Mouse (Mus musculus): ENCODE measurements around the gene Fam198a. TPM values are rescaled to one million over a fixed set of nuclear protein-coding genes. Genes with fewer than 3 reads are reported as not detected.
A peak's percentile ranks its signal among the peaks of the same experiment; 100 is the strongest.

The Fam198a gene
- polyA plus RNA-seq, 1 experiment from 2014 or later = 4.7 TPM

DNA sequence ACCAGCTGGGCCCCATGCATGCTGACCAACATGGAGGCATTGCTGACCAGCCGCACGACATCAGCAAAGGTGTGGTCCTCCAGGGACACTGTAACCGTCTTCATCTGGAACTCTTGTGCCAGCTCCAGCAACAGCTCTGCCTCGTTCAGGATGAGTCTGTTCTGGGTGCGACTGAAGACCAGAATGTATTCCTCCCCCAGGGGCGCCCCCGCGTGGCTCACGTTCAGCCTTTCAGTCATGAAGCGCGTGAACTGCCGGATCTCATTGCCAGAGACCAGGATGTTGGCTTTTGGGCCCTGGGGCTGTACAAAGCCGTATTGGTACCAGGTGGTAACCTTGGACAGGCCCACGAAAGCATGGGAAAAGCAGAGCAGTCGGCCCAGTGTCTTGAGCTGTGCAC is 31.9 kb downstream of the Fam198a start:
- Histone ChIP-seq H3K27ac (replicated peaks) (no peak overlapping the region), H3K9ac (no peak overlapping the region), H3K36me3 (peaks cover 11% of the 10 kb centered on the region; the same call in 1 of the 2 replicates), H3K4me1 (0 out of 2 replicates have a peak, but pooled peaks cover 3% of the 10 kb centered on the region), H3K4me2 (replicated peaks) (no peak overlapping the region), H3K27me3 (no peaks in the 10 kb centered on the region), H3K9me3 (replicated peaks) (no peaks in the 10 kb centered on the region), H3K4me3 (replicated peaks) (no peak overlapping the region)
- ATAC-seq (ENCODE audit: insufficient number of reproducible peaks, low FRiP score, low TSS enrichment, low read depth) = no peak
- WGBS = 88% methylated on average over 15 of the region's 15 CpGs

DNA sequence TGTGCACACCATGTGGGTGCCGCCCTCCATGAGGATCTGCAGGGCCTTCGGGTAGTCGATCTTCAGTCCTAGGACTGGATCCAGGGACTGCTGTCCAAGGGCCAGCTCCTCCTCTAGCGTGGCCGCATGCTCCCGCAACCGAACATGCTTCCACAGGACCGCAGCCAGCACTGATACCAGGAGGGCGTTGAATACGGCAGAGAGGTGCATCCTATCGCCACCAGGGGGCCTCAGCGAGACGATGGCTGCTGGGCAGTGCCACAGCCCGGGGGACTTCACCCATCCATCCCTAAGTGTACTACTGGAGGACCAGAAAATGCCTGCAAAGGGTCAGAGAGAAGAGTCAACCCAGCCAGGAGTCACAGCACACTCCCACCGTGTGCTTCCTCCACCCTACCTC is 32.7 kb downstream of the Fam198a start:
- WGBS = 57% methylated on average over 15 of the region's 15 CpGs
- no peaks in the 10 kb centered on the region for H3K9me3 ChIP-seq (replicated peaks)
- no peak overlapping the region for H3K4me2 ChIP-seq (replicated peaks)
- no peak overlapping the region for H3K27ac ChIP-seq (replicated peaks)
- no peak overlapping the region for H3K9ac ChIP-seq
- no peaks in the 10 kb centered on the region for H3K27me3 ChIP-seq
- no peak overlapping the region for H3K4me3 ChIP-seq (replicated peaks)
- ATAC-seq (ENCODE audit: insufficient number of reproducible peaks, low FRiP score, low TSS enrichment, low read depth) = no peak
- peaks cover 11% of the 10 kb centered on the region; the same call in 1 of the 2 replicates for H3K36me3 ChIP-seq
- H3K4me1 ChIP-seq = 0 out of 2 replicates have a peak, but pooled peaks cover 3% of the 10 kb centered on the region

DNA sequence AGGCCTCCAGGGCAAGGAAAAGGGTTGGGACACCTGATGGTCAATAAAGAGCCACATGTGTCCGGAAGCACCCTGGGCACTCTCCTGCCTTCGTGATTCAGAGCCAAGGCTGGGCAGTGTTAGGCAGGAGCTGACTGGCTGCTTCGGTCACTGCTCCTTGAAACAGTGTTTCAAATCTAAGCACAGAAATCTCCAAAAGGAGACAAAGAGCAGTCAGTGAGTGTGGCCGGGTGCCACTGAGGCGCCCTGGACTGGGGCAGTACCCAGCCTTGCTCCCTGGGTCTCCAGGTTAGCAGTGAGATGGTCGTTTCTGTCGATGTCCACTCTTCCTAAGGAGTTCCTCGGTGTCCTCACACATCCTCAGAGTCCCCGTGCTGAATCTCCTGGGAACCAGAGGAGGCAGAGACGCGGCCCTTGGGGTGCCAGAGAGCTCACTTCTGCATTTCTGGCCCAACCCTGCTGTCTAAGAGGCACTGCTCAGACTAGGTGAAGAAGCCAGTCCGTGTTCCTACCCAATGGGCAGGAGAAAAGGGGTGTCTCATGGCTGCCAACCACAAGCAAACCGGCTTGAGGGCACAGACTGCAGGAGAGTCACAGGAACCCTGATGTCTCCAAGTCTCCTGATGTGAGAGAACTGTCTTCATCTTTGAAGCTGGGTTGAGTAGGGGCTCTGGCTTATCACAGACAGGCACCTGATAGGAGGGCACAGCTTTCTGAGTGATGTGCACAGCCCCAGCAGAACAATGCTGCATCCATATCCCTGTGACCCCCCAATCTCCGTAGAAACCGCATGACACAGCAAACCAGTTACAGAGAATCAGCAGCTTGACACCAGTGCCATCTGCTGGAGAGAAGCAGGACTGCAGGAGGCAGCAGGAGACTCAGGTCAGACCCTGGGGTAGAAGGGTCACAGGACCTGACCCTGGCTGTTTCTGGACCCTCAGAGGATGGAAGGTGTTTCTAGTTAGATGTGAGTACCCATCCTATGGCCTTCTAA is 34.0 kb downstream of the Fam198a start:
- Histone ChIP-seq H3K9ac (no peak overlapping the region), H3K4me1 (0 out of 2 replicates have a peak, but pooled peaks cover 3% of the 10 kb centered on the region), H3K27me3 (no peaks in the 10 kb centered on the region), H3K4me2 (replicated peaks) (no peak overlapping the region), H3K9me3 (replicated peaks) (no peaks in the 10 kb centered on the region), H3K36me3 (peaks cover 11% of the 10 kb centered on the region; the same call in 1 of the 2 replicates), H3K4me3 (replicated peaks) (no peak overlapping the region), H3K27ac (replicated peaks) (no peak overlapping the region)
- ATAC-seq (ENCODE audit: insufficient number of reproducible peaks, low FRiP score, low TSS enrichment, low read depth) = no peak
- WGBS = 73% methylated on average over 15 of the region's 15 CpGs

DNA sequence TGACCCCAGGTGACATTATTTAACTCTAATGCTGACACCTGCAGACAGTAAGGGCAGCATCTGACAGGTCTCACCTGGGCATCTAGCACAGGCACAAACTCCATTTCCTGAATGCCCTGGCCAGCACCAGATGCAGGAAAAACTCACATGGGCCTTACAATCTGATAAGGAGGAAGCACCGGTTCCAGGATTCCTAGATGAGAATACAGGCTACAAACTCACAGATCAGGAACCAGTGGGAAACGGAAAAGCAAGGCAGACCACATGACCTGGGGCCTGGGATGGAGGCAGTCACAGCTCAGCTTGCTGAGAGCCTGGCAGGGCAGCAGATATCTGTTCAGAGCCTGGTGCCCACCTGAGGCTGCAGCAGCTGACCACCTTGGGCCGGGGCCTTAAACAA is 38.1 kb downstream of the Fam198a start:
- H3K27me3 ChIP-seq = no peaks in the 10 kb centered on the region
- H3K4me1 ChIP-seq = 0 out of 2 replicates have a peak, but pooled peaks cover 7% of the 10 kb centered on the region
- no peak overlapping the region for H3K9ac ChIP-seq
- no peaks in the 10 kb centered on the region for H3K36me3 ChIP-seq
- H3K4me2 ChIP-seq (replicated peaks) = no peak overlapping the region
- no peak overlapping the region for H3K27ac ChIP-seq (replicated peaks)
- no peak overlapping the region for H3K4me3 ChIP-seq (replicated peaks)
- no peaks in the 10 kb centered on the region for H3K9me3 ChIP-seq (replicated peaks)
- WGBS = 77% methylated on average over 3 of the region's 3 CpGs
- ATAC-seq (ENCODE audit: insufficient number of reproducible peaks, low FRiP score, low TSS enrichment, low read depth) = no peak

DNA sequence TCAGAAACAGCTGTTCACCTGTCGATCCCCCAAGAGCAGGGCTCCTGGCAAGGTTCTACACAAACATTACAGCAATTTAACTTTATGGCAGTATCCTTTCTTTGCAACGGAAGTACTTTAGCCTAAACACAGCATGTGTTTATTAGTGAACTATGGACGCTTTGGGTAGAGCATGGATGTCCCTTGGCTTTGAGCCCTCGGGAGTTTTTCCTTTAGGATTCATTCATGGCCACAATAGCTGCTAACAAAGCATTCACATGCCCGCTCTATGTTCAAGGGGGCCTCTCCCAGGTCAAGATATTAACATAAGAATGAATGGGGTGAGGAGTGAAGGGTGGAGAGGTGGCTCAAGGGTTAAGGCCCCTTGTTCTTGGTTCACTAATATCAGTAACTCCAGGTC is 38.7 kb downstream of the Fam198a start:
- H3K4me2 ChIP-seq (replicated peaks) = no peak overlapping the region
- H3K9ac ChIP-seq = no peak overlapping the region
- no peaks in the 10 kb centered on the region for H3K27me3 ChIP-seq
- no peaks in the 10 kb centered on the region for H3K9me3 ChIP-seq (replicated peaks)
- H3K36me3 ChIP-seq = no peaks in the 10 kb centered on the region
- WGBS = 69% methylated on average over 5 of the region's 5 CpGs
- no peak overlapping the region for H3K27ac ChIP-seq (replicated peaks)
- ATAC-seq (ENCODE audit: insufficient number of reproducible peaks, low FRiP score, low TSS enrichment, low read depth) = no peak
- H3K4me3 ChIP-seq (replicated peaks) = no peak overlapping the region
- peaks cover 13% of the 10 kb centered on the region; the same call in 1 of the 2 replicates for H3K4me1 ChIP-seq

DNA sequence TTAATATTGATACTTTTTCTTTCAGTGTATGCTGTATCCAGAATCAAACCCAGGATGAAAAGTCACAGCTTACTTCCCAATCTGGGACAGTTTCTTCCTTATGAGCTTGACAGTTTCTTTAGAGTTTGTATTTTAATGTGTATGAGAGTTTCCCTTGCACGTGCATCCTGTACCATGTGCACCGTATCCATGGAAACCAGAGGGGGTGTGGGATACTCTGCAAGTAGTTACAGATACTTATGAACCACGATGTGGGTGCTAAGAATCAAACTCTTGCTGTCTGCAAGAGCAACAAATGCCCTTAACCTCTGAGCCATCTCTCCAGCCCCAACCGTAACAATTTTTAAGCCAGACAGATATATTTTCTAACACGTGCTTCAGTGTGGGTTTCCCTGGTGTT is 40.3 kb downstream of the Fam198a start:
- ATAC-seq (ENCODE audit: insufficient number of reproducible peaks, low FRiP score, low TSS enrichment, low read depth) = no peak
- Histone ChIP-seq H3K9me3 (replicated peaks) (no peaks in the 10 kb centered on the region), H3K27me3 (no peaks in the 10 kb centered on the region), H3K27ac (replicated peaks) (no peak overlapping the region), H3K4me2 (replicated peaks) (no peak overlapping the region), H3K36me3 (no peaks in the 10 kb centered on the region), H3K4me3 (replicated peaks) (no peak overlapping the region), H3K9ac (no peak overlapping the region), H3K4me1 (peaks cover 21% of the 10 kb centered on the region)
- 64% methylated on average over 5 of the region's 5 CpGs for WGBS

DNA sequence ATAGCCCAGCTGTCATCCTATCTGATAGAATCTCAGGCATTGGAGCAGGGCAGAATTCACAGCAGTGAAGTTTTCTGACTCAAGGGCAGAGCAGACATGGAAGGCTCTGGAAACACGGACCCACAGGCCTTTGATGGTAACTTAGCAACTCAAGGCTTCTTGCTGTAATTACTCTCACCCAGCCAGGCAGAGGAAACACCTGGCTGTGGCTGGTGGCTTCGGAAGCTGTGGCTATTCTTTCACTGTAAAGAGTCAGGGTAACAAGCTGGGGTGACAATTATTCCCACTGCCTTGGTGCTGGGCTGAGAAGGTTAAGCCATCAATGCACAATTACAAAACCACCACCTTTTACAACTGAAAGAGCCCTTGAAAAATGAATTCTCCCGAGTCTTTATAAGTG is 42.3 kb downstream of the Fam198a start:
- Histone ChIP-seq H3K4me2 (replicated peaks) (no peak overlapping the region), H3K9me3 (replicated peaks) (no peaks in the 10 kb centered on the region), H3K4me3 (replicated peaks) (no peak overlapping the region), H3K27ac (replicated peaks) (no peak overlapping the region), H3K27me3 (no peaks in the 10 kb centered on the region), H3K9ac (no peak overlapping the region), H3K36me3 (no peaks in the 10 kb centered on the region), H3K4me1 (peaks cover 21% of the 10 kb centered on the region)
- ATAC-seq (ENCODE audit: insufficient number of reproducible peaks, low FRiP score, low TSS enrichment, low read depth) = no peak
- WGBS = 67% methylated on average over 3 of the region's 3 CpGs

DNA sequence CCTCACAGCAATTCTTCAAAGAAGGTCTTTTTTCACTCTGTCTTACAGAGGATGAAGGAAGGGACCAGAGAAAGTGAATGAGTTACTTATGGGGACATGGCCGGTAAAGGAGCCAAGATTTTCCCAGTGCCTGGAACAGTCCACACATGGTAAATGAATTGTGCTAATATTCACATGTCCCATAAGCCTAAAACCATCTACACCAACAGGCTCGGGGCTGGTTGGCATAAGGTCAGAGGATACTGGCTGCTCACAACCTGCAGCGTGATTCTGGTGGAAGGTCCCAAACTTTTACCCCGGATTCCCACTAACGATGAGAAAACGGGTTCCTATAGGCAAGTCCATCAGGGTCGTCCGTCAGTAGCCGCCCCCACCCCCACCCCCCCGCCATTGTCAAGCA is 44.3 kb downstream of the Fam198a start:
- 10% methylated on average over 10 of the region's 10 CpGs for WGBS
- no peak for ATAC-seq (ENCODE audit: insufficient number of reproducible peaks, low FRiP score, low TSS enrichment, low read depth)
- Histone ChIP-seq H3K27me3 (no peaks in the 10 kb centered on the region), H3K4me2 (replicated peaks) (peak overlapping the region; percentile 96), H3K4me1 (peaks cover 21% of the 10 kb centered on the region), H3K9me3 (replicated peaks) (no peaks in the 10 kb centered on the region), H3K9ac (peak overlapping the region; percentile 68), H3K4me3 (replicated peaks) (peak overlapping the region; percentile 76), H3K27ac (replicated peaks) (no peak overlapping the region), H3K36me3 (no peaks in the 10 kb centered on the region)

DNA sequence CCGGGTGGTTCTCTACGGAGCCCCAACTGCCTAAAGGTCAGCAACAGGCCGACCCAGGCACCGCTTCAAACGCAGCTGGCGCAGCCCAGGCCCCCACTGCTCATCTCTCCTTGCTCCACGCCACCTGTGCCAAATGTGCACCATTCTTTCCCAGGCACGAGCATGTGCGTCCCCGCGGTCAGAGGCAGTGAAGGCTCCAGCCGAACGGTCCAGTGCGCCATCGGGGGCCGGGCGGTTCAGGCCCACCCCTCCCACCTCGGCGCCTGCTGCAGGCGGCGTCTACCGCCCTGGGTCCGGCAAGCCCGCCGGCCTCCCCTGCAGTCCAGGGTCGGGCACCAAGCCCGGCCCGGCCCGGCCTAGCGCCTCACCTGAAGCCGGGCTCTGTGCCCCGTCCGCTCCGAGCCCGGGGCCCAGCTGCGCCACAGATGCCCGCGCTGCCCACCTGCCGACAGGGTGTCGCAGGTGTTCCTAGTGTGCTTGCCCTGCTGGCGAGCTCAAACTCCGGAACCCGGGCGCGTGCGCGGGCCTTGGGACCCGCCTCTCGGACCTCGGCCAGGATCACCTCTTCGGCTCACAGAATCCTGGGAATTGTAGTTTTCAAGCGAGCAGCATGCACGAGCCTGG is 44.8 kb downstream of the Fam198a start:
- Histone ChIP-seq H3K4me3 (replicated peaks) (peak overlapping the region; percentile 76), H3K9me3 (replicated peaks) (no peaks in the 10 kb centered on the region), H3K27ac (replicated peaks) (no peak overlapping the region), H3K9ac (peak overlapping the region; percentile 68), H3K4me2 (replicated peaks) (peak overlapping the region; percentile 96), H3K36me3 (no peaks in the 10 kb centered on the region), H3K4me1 (peaks cover 21% of the 10 kb centered on the region), H3K27me3 (no peaks in the 10 kb centered on the region)
- WGBS = under 1% methylated on average over 53 of the region's 53 CpGs
- peak; percentile 63 for ATAC-seq (ENCODE audit: insufficient number of reproducible peaks, low FRiP score, low TSS enrichment, low read depth)

DNA sequence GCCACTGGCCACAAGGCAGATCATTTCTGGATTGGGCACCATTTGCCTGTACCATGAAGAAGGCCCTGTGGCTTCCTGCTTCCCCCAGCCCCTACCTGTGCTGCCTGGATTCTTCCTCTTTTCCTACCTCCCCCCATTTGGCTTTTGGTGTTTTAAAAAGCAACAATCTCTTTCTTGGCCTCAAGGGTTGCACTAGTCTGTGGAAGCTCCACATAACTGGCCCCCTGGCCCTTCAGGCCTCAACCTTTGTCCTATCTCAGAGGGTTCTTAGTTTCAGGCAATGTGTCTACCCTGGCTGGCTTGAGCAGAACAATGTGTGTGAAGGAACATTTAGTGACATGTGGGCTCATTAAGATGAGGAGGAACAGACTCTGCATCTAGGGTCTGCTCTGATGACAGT is 46.2 kb downstream of the Fam198a start, which contains the start of gene Pomgnt2:
Gene Pomgnt2, minus strand, starts transcription at position 101 of the 400 bp plus-strand sequence.
- Histone ChIP-seq H3K27ac (replicated peaks) (no peak within 1 kb of the TSS), H3K4me2 (replicated peaks) (peak within 1 kb of the TSS; percentile 96), H3K9ac (no peak within 1 kb of the TSS), H3K9me3 (replicated peaks) (no peaks in the 10 kb centered on the region), H3K4me1 (peaks cover 21% of the 10 kb centered on the region), H3K27me3 (no peaks in the 10 kb centered on the region), H3K36me3 (no peaks in the 10 kb centered on the region), H3K4me3 (replicated peaks) (peak within 1 kb of the TSS; percentile 76)
- ATAC-seq (ENCODE audit: insufficient number of reproducible peaks, low FRiP score, low TSS enrichment, low read depth) = no peak

DNA sequence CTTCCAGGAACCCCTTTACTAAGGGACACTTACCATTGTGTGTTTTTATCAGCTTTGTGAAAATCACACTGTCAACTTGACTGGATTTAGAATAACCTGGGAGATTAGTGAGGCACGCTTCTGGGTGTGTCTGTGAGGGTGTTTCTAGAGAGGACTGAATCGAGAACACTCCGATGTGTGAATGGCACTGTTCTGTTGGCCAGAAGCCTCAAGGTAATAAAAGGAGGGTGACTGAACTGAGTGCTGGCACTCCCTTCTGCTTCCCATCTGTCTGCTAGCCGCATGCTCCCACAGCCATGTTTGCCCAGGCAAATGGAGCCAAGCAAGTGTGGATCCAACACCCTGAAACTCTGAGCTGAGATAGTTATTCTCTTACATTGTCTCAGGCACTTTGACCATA is 47.2 kb downstream of the Fam198a start:
- 72% methylated on average over 4 of the region's 4 CpGs for WGBS
- Histone ChIP-seq H3K9me3 (replicated peaks) (no peaks in the 10 kb centered on the region), H3K27me3 (no peaks in the 10 kb centered on the region), H3K4me1 (peaks cover 21% of the 10 kb centered on the region), H3K36me3 (no peaks in the 10 kb centered on the region), H3K27ac (replicated peaks) (no peak overlapping the region), H3K4me3 (replicated peaks) (no peak overlapping the region), H3K4me2 (replicated peaks) (no peak overlapping the region), H3K9ac (no peak overlapping the region)
- no peak for ATAC-seq (ENCODE audit: insufficient number of reproducible peaks, low FRiP score, low TSS enrichment, low read depth)

Measured in embryonic facial prominence, embryonic 15.5 days (tissue).